Mouse (Mus musculus): ENCODE measurements at regions not wholly inside any gene's neighbourhood (a gene's known extent, or its start where the extent isn't known, plus 50 kb on each side); places are given as distances from the start of the nearest gene placed in this dataset.

DNA sequence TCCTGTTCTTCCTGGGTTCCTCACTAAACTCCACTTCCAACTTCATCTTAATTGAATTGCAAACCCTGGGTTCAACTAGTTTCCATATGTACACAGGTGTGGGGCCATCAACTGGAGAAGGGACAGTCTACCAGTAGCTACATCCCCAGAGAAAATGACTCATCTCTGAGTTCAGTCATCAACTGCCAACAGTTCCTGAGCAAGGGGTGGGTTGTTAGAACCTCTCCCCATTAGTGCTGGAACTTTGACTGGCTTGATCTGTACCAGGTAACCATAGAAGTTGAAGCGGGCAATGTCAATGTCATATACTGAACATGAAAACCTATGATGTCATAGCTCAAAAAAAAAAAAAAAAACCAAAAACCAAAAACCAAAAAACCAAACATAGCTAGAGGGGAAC, 69.8 kb downstream of the Gm21750 start:
- POLR2A ChIA-PET: interaction anchor here in 1 of 4 experiments (0.6 kb wide), 1 partner anchor 1247 kb away, joined by 3 read pairs; no protein-coding TSS in a partner anchor
- CTCF ChIA-PET: no interaction called here

GRCm38 (mm10) chr14:73732161-73732560, 71.1 kb downstream of the Gm21750 start:
- ChIA-PET POLR2A (interaction anchor here in 1 of 4 experiments (0.5 kb wide), 1 partner anchor 13 kb away, joined by 3 read pairs; no protein-coding TSS in a partner anchor), CTCF (no interaction called here)

- POLR2A ChIA-PET: no interaction called here
- CTCF ChIA-PET: no interaction called here
Observed at GRCm38 (mm10) chr14:73750790-73751189, 89.8 kb downstream of the Gm21750 start.

DNA sequence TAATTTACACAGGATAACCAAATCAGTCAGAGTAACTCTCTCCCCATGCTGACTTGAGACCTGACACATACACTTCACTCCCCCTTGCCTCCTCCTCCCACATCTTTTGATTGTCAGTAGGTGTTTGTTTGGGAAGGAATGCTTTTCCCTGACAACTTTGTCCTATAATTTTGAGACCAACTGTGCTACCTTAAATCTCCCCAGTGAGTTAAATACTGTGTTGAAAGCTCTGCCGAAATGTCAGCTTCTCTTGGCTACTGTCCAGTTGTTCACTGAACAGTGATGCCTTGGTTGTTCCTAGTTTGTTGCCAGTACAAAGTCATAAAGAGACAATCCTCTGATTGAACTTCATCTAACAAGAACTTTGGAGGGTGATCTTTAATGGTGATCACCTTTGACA, 99.0 kb downstream of the Gm21750 start:
- POLR2A ChIA-PET: no interaction called here
- CTCF ChIA-PET: interaction anchor here in 1 of 4 experiments (0.6 kb wide), 1 partner anchor 11 kb away, joined by 3 read pairs; no protein-coding TSS in a partner anchor

GRCm38 (mm10) chr14:73772964-73773363, 111.9 kb downstream of the Gm21750 start:
- CTCF ChIA-PET: no interaction called here
- POLR2A ChIA-PET: no interaction called here

- CTCF ChIA-PET: no interaction called here
Observed at GRCm38 (mm10) chr14:73773810-73774209, 112.8 kb downstream of the Gm21750 start.

DNA sequence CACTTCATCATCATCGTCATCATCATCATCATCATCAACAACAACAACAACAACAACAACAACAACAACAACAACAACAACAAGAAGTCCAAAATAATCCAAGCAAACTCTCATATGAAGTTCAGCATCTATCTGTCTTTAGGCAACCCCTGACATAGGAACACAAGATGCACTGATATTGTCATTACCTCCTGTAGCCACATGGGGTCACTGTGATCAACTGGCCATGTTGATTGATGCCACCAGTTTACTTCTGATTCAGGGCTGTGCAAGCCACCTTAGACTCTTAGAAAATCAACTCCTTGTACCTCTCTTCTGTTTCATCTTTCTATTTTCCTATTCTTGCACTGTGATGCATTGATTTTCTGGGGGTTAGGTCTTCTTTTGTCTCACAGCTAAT, 115.0 kb downstream of the Gm21750 start:
- POLR2A ChIA-PET: no interaction called here

More at GRCm38 (mm10) chr14:73773810-73774209, 112.8 kb downstream of the Gm21750 start:
- POLR2A ChIA-PET: no interaction called here

GRCm38 (mm10) chr14:73807169-73807568, 146.1 kb downstream of the Gm21750 start:
- ChIA-PET CTCF (no interaction called here), POLR2A (no interaction called here)

More for the DNA sequence above, 115.0 kb downstream of the Gm21750 start:
- CTCF ChIA-PET: interaction anchor here in 1 of 4 experiments (0.8 kb wide), 1 partner anchor 868 kb away, joined by 3 read pairs; no protein-coding TSS in a partner anchor

DNA sequence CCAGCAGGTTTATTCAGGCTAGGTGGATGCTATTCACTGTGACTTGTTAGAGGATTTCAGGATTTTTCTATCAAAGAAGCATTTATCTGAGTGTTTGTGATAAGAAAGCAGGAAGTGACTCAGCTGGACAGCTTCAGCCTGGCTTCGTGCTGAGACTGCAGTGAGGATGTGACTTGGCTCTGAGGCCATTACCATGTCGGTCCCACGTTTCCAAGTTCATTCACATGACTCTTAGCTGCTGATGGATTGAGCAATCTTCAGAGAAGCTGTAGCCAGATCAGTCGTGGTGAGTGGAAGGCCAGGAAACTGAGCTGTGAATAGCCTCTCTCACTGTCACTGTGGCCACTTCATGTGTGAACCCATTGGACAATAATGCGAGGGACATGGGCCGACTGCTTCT, 177.9 kb downstream of the Gm21750 start:
- ChIA-PET CTCF (no interaction called here), POLR2A (no interaction called here)

DNA sequence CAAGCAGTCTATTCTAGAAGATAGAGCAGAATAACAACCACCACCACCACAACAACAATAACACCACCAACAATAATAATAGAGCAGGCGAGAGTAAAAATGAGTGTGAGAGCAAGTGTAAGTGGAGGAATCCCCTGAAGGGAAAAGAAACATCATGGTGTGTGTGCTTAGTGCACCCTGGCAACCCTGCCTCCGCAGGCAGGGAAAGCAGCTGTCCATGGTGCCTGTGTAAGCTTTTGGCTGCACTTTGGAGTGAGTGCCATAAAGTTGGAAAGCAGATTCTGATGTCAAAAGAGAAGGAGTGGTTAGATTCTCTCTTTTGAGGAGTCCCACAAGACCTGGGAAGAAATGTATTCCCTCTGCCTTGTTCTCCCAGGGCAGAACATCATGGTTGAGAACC, 200.8 kb downstream of the Gm21750 start:
- ChIA-PET CTCF (no interaction called here), POLR2A (no interaction called here)

- ChIA-PET CTCF (no interaction called here), POLR2A (no interaction called here)
Observed at GRCm38 (mm10) chr14:73874337-73874736, 213.3 kb downstream of the Gm21750 start.

GRCm38 (mm10) chr14:73875916-73876315, 214.9 kb downstream of the Gm21750 start:
- CTCF ChIA-PET: no interaction called here
- POLR2A ChIA-PET: no interaction called here

GRCm38 (mm10) chr14:73878267-73878666, 217.2 kb downstream of the Gm21750 start:
- CTCF ChIA-PET: no interaction called here

DNA sequence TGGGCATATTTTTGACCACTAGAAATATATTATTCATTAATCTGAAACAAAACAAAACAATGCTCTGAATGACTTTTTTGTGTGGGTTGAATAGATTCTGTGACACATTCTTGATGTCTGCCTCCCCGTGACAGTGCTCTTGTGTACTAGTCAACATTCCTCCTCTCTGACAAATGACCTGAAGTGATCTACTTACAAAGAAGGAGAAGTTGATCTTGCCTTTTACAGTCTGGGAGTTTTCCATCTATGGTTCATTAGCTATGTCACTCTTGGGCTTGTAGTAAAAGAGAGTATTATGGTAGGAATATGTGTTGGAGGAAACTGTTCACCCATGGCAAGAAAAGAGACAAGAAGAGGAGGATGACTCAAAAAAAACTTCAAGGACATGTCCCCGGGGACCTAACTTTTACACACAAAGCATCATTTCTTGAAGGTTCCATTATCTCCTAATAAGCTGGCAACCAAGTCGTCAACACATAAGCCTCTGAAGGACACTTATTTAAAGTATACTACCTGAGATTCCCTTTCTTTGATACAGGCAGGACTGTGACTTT, 217.9 kb downstream of the Gm21750 start:
- ChIA-PET CTCF (no interaction called here), POLR2A (no interaction called here)

More at GRCm38 (mm10) chr14:73878267-73878666, 217.2 kb downstream of the Gm21750 start:
- POLR2A ChIA-PET: no interaction called here

- ChIA-PET POLR2A (no interaction called here), CTCF (no interaction called here)
Observed at GRCm38 (mm10) chr14:73891451-73891850, 230.4 kb downstream of the Gm21750 start.

DNA sequence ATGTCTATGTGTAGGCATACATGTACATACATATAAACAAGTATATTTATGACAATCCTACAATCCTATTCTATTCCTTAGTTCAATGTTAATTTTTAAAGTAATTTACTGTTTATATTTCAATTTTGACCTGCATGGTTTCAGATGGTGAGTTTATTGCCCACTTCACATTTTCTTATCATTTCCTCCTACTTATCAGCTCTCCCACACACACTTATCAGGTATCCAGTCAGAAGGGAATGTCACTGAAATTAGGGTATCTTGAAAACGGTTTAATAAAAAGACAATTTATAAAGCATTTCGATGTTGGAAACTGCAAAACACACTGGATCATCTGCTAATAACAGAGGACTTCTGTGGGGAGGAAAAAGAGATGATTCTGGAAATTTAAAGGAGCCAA, 233.8 kb downstream of the Gm21750 start:
- POLR2A ChIA-PET: no interaction called here
- CTCF ChIA-PET: no interaction called here

DNA sequence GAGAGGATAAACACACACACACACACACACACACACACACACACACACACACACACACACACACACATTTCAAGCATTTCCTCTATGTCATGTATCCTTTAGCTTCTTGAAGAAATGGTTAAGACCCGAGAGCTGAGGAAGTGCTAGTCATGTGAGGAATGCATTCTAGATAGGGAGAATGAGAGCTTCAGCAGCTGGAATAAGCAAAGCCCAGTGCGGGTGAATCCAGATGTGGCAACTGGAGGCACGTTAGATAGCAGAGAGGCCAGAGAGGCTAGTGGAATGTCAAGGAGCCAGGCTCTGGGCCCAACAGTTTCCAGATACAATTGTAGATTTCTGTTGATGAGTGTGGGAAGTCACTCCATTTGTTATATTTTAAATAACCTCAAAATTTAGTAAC, 234.2 kb downstream of the Gm21750 start:
- ChIA-PET CTCF (no interaction called here), POLR2A (no interaction called here)

- POLR2A ChIA-PET: no interaction called here
- CTCF ChIA-PET: no interaction called here
Observed at GRCm38 (mm10) chr14:73899078-73899477, 238.1 kb downstream of the Gm21750 start.

DNA sequence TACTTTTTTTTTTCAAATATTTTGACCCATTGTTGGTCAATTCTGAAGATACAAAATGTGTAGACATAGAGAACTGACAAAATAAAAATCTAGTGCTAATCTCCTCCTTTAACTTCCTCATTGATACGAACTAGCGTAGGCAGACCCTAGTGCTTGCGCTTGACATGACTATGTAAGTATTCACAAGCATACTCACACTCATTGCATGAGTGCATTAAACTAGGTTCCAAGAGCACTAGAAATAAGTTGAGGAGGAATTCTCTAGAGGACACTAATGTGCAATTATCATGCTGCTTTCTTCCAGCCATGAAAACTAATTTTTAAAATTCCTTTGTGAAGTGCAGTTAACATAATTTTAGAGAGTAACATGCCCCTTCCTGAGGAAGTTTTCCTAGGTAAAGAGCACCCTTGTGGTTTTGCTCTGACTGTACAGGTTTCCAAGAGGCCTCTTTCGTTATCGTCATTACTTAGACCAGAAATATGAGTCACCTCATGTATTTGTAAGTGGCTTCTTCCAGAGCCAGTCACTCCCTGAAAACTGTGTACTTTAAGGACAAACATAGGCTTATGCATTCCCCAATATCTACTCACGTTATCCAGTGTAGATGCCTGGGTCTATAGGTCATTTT, 241.2 kb downstream of the Gm21750 start:
- CTCF ChIA-PET: no interaction called here
- POLR2A ChIA-PET: no interaction called here

GRCm38 (mm10) chr14:73913756-73914448, 252.9 kb downstream of the Gm21750 start:
- POLR2A ChIA-PET: interaction anchor here in 2 of 4 experiments (0.5 to 0.6 kb wide), 2 partner anchors 9 to 818 kb away, joined by 3 read pairs; no protein-coding TSS in a partner anchor
- CTCF ChIA-PET: no interaction called here

- POLR2A ChIA-PET: no interaction called here
Observed at GRCm38 (mm10) chr14:73915990-73916389, 255.0 kb downstream of the Gm21750 start.

More at GRCm38 (mm10) chr14:73915990-73916389, 255.0 kb downstream of the Gm21750 start:
- CTCF ChIA-PET: no interaction called here

All from embryonic stem cell, embryonic (primary cell).